Mouse (Mus musculus): ENCODE measurements around the gene Trpm8.

Gene Trpm8

GRCm38 (mm10) chr1:88304261-88304985, 27.0 kb downstream of the Trpm8 start:
- DNase-seq, result no peak

GRCm38 (mm10) chr1:88305018-88305795, 27.7 kb downstream of the Trpm8 start:
- DNase-seq, result no peak

- DNase-seq, result no peak
Observed at GRCm38 (mm10) chr1:88306543-88306942, 29.1 kb downstream of the Trpm8 start.

- no peak for DNase-seq
Observed at GRCm38 (mm10) chr1:88307180-88307579, 29.7 kb downstream of the Trpm8 start.

- no peak for DNase-seq
Observed at GRCm38 (mm10) chr1:88309020-88309419, 31.6 kb downstream of the Trpm8 start.

GRCm38 (mm10) chr1:88309905-88310304, 32.4 kb downstream of the Trpm8 start:
- DNase-seq, result no peak

GRCm38 (mm10) chr1:88310349-88310748, 32.9 kb downstream of the Trpm8 start:
- DNase-seq, result no peak

GRCm38 (mm10) chr1:88317279-88317678, 39.8 kb downstream of the Trpm8 start:
- no peak for DNase-seq

- peak; percentile 79 for DNase-seq
Observed at GRCm38 (mm10) chr1:88318531-88319060, 41.1 kb downstream of the Trpm8 start.

- no peak for DNase-seq
Observed at GRCm38 (mm10) chr1:88320821-88321395, 43.4 kb downstream of the Trpm8 start.

- DNase-seq, result no peak
Observed at GRCm38 (mm10) chr1:88322146-88322545, 44.7 kb downstream of the Trpm8 start.

GRCm38 (mm10) chr1:88323101-88323500, 45.6 kb downstream of the Trpm8 start:
- DNase-seq, result no peak

GRCm38 (mm10) chr1:88339481-88339880, 62.0 kb downstream of the Trpm8 start:
- no peak for DNase-seq

- DNase-seq, result no peak
Observed at GRCm38 (mm10) chr1:88342615-88343014, 65.2 kb downstream of the Trpm8 start.

GRCm38 (mm10) chr1:88345580-88345979, 68.1 kb downstream of the Trpm8 start:
- DNase-seq, result no peak

GRCm38 (mm10) chr1:88348496-88349005, 71.1 kb downstream of the Trpm8 start:
- no peak for DNase-seq

GRCm38 (mm10) chr1:88350761-88351160, 73.3 kb downstream of the Trpm8 start:
- DNase-seq, result no peak

- no peak for DNase-seq
Observed at GRCm38 (mm10) chr1:88355025-88355424, 77.6 kb downstream of the Trpm8 start.

GRCm38 (mm10) chr1:88355681-88356080, 78.2 kb downstream of the Trpm8 start:
- DNase-seq, result no peak

- no peak for DNase-seq
Observed at GRCm38 (mm10) chr1:88356616-88357015, 79.2 kb downstream of the Trpm8 start.

GRCm38 (mm10) chr1:88357458-88358090, 80.1 kb downstream of the Trpm8 start:
- peak; percentile 68 for DNase-seq

GRCm38 (mm10) chr1:88358102-88358654, 80.7 kb downstream of the Trpm8 start:
- DNase-seq, result no peak

- DNase-seq, result no peak
Observed at GRCm38 (mm10) chr1:88361085-88361484, 83.6 kb downstream of the Trpm8 start.
